Mouse (Mus musculus): ENCODE data around the gene Enox2. TPM values are rescaled to one million over a fixed set of nuclear protein-coding genes. Genes with fewer than 3 reads are reported as not detected.
"Not testable (repeated sequence)": the region's sequence is repeated elsewhere in the genome, so short reads cannot be mapped to it uniquely, and the experiment has no call there.

Gene Enox2
- total and polyA plus RNA-seq, 3 experiments, result 4.6 to 8.8 (median 7.8) TPM

GRCm38 (mm10) chrX:49154280-49154679 is 133.8 kb downstream of the Enox2 start:
- no peak overlapping the region for H3K4me3 ChIP-seq
- H3K36me3 ChIP-seq (ENCODE audit: control insufficient read depth, insufficient read depth, low read length), result no peaks in the 10 kb centered on the region
- WGBS, result 67% methylated on average over 2 of the region's 2 CpGs
- DNase-seq, result no peak
- no peak overlapping the region for H3K9ac ChIP-seq (ENCODE audit: low read depth, low read length)
- H3K27ac ChIP-seq, result no peak overlapping the region
- intact Hi-C loops (cut with DNase I), result no loop called here
- no peaks in the 10 kb centered on the region for H3K4me1 ChIP-seq (ENCODE audit: control insufficient read depth, insufficient read depth, low read length)
- no peaks in the 10 kb centered on the region for H3K79me2 ChIP-seq (replicated peaks; ENCODE audit: control insufficient read depth, insufficient read depth, low read length)
- H3K27me3 ChIP-seq (ENCODE audit: control insufficient read depth, insufficient read depth, low read length), result no peaks in the 10 kb centered on the region
- TF ChIP-seq EP300 (IDR thresholded peaks at IDR 0.05; ENCODE audit: insufficient read depth, low read depth, low read length), result no peak
- no peak for TF ChIP-seq CTCF (IDR thresholded peaks at IDR 0.05)
- no peak for TF ChIP-seq POLR2A (IDR thresholded peaks at IDR 0.05; ENCODE audit: insufficient read depth, low read depth, low read length)

DNA sequence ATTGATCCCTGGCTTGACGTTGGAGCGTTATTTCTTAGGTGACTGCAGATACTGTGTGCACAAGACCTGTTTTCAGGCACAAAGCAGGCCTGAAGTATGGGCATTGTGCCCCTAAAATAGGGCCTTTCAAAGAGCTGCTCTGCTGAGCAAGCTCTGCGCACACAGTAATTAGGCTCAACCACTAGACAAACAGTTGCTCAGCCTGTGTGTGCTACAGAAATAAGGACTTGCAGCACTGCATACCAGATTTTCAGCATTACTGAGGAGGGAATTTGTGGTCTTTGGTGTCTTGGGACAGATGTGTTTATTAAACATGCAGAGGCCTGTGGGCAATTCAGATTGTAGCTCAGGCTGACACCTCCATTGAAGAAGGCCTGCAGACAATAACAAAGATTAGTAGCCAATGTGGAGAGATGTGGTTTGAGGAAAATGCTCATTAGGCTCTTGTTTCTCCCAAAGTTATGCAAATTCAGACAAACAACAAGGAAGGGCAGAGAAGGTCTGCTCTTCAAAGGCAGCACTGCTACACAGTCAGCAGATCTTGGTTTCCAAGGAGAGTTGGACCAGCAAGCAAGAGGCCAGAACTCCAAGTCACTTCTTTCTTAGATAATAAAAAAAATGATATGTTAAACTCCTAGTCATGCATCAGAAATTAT is 163.2 kb downstream of the Enox2 start:
- H3K36me3 ChIP-seq (ENCODE audit: control insufficient read depth, insufficient read depth, low read length), result no peaks in the 10 kb centered on the region
- H3K4me3 ChIP-seq, result no peak overlapping the region
- H3K79me2 ChIP-seq (replicated peaks; ENCODE audit: control insufficient read depth, insufficient read depth, low read length), result no peaks in the 10 kb centered on the region
- H3K27ac ChIP-seq, result no peak overlapping the region
- TF ChIP-seq EP300 (IDR thresholded peaks at IDR 0.05; ENCODE audit: insufficient read depth, low read depth, low read length) (no peak), POLR2A (IDR thresholded peaks at IDR 0.05; ENCODE audit: insufficient read depth, low read depth, low read length) (no peak), CTCF (IDR thresholded peaks at IDR 0.05) (no peak)
- intact Hi-C loops (cut with DNase I), result no loop called here
- DNase-seq, result no peak
- no peak overlapping the region for H3K9ac ChIP-seq (ENCODE audit: low read depth, low read length)
- WGBS, result 89% methylated on average over 3 of the region's 3 CpGs
- H3K27me3 ChIP-seq (ENCODE audit: control insufficient read depth, insufficient read depth, low read length), result no peaks in the 10 kb centered on the region
- no peaks in the 10 kb centered on the region; the same call in 1 of the 2 replicates for H3K4me1 ChIP-seq (ENCODE audit: control insufficient read depth, insufficient read depth, low read length)

DNA sequence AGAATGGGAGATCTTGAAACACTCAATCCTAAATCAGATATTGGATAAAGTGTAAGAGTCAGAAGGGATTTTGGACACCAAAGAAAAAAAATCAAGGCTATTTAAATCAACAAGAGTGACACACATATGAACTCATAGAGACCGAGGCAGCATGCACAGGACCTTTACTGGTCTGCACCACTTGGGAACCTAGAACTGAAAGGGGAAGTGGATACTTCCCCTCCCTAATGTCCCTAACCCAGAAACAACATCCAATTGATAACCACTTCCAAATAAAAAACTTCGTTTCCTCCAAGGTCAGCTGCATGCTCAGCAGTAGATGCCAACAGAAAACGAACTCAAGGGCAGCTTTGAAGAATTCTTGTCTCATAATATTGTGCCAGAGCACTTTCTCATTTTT is 171.6 kb downstream of the Enox2 start:
- TF ChIP-seq EP300 (IDR thresholded peaks at IDR 0.05; ENCODE audit: insufficient read depth, low read depth, low read length) (no peak), POLR2A (IDR thresholded peaks at IDR 0.05; ENCODE audit: insufficient read depth, low read depth, low read length) (no peak), CTCF (IDR thresholded peaks at IDR 0.05) (no peak)
- H3K27me3 ChIP-seq (ENCODE audit: control insufficient read depth, insufficient read depth, low read length), result no peaks in the 10 kb centered on the region
- no peaks in the 10 kb centered on the region; the same call in 1 of the 2 replicates for H3K4me1 ChIP-seq (ENCODE audit: control insufficient read depth, insufficient read depth, low read length)
- H3K79me2 ChIP-seq (replicated peaks; ENCODE audit: control insufficient read depth, insufficient read depth, low read length), result no peaks in the 10 kb centered on the region
- no peak for DNase-seq
- H3K36me3 ChIP-seq (ENCODE audit: control insufficient read depth, insufficient read depth, low read length), result no peaks in the 10 kb centered on the region
- intact Hi-C loops (cut with DNase I), result no loop called here
- H3K9ac ChIP-seq (ENCODE audit: low read depth, low read length), result no peak overlapping the region
- no peak overlapping the region for H3K27ac ChIP-seq
- H3K4me3 ChIP-seq, result no peak overlapping the region
- 34% methylated on average over 3 of the region's 3 CpGs for WGBS

DNA sequence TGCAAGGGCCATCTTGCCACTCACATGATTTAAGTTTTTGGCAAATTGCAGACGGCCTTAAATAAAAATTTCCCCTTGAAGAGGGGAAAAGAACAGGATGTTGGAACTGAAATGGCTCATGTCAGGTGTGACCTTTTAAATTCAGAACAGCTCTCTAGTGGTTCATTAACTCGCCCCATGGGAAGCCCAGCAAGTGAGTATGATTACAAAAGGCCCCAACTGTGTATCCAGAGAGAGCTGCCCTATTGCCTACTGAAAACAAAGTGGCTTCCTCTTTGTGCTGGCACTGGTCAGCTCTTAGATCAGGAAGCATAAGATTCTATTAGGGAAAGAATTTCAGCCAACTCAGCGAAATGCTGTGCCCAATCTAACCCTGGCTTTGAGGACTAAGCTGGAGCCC is 175.6 kb downstream of the Enox2 start:
- no peaks in the 10 kb centered on the region for H3K79me2 ChIP-seq (replicated peaks; ENCODE audit: control insufficient read depth, insufficient read depth, low read length)
- no peak overlapping the region for H3K9ac ChIP-seq (ENCODE audit: low read depth, low read length)
- 58% methylated on average over 3 of the region's 3 CpGs for WGBS
- no peak overlapping the region for H3K27ac ChIP-seq
- no peak for DNase-seq
- no peaks in the 10 kb centered on the region; the same call in 1 of the 2 replicates for H3K4me1 ChIP-seq (ENCODE audit: control insufficient read depth, insufficient read depth, low read length)
- no peak for TF ChIP-seq EP300 (IDR thresholded peaks at IDR 0.05; ENCODE audit: insufficient read depth, low read depth, low read length)
- TF ChIP-seq CTCF (IDR thresholded peaks at IDR 0.05), result no peak
- TF ChIP-seq POLR2A (IDR thresholded peaks at IDR 0.05; ENCODE audit: insufficient read depth, low read depth, low read length), result no peak
- intact Hi-C loops (cut with DNase I), result no loop called here
- no peaks in the 10 kb centered on the region for H3K27me3 ChIP-seq (ENCODE audit: control insufficient read depth, insufficient read depth, low read length)
- H3K4me3 ChIP-seq, result no peak overlapping the region
- H3K36me3 ChIP-seq (ENCODE audit: control insufficient read depth, insufficient read depth, low read length), result no peaks in the 10 kb centered on the region

GRCm38 (mm10) chrX:49100542-49100941 is 187.5 kb downstream of the Enox2 start:
- H3K79me2 ChIP-seq (replicated peaks; ENCODE audit: control insufficient read depth, insufficient read depth, low read length); H3K4me1 ChIP-seq (ENCODE audit: control insufficient read depth, insufficient read depth, low read length); H3K27me3 ChIP-seq (ENCODE audit: control insufficient read depth, insufficient read depth, low read length); H3K9ac ChIP-seq (ENCODE audit: low read depth, low read length); intact Hi-C loops (cut with DNase I); H3K36me3 ChIP-seq (ENCODE audit: control insufficient read depth, insufficient read depth, low read length); H3K27ac ChIP-seq; DNase-seq; H3K4me3 ChIP-seq: not testable (repeated sequence)
- WGBS, result 48% methylated on average over 1 of the region's 1 CpGs

DNA sequence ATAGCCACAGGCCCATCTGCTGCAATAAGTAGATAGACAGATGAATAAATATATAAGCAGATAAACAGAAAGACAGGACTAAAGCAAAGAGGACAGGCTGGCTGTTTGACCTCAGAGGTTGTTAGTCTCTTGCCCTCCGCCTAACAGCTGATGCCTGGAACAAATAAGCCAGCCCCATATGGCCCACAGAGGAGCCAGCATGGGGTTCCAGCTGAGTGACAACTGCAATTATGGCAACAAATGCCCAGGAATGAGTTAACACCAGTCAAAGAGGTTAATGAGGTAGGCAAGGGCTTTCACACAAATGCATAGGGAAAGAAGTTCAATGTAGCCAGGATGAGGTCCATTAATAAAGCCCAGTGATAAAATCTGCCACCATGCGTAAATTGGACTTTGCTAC is 191.8 kb downstream of the Enox2 start:
- no peaks in the 10 kb centered on the region for H3K36me3 ChIP-seq (ENCODE audit: control insufficient read depth, insufficient read depth, low read length)
- no peaks in the 10 kb centered on the region for H3K27me3 ChIP-seq (ENCODE audit: control insufficient read depth, insufficient read depth, low read length)
- no peaks in the 10 kb centered on the region for H3K4me1 ChIP-seq (ENCODE audit: control insufficient read depth, insufficient read depth, low read length)
- intact Hi-C loops (cut with DNase I), result no loop called here
- H3K4me3 ChIP-seq, result no peak overlapping the region
- TF ChIP-seq EP300 (IDR thresholded peaks at IDR 0.05; ENCODE audit: insufficient read depth, low read depth, low read length), result no peak
- no peak overlapping the region for H3K27ac ChIP-seq
- H3K79me2 ChIP-seq (replicated peaks; ENCODE audit: control insufficient read depth, insufficient read depth, low read length), result no peaks in the 10 kb centered on the region
- 93% methylated on average over 2 of the region's 2 CpGs for WGBS
- no peak overlapping the region for H3K9ac ChIP-seq (ENCODE audit: low read depth, low read length)
- DNase-seq, result no peak
